Mouse (Mus musculus) urinary bladder, postnatal 25 days (tissue): Measurements from ENCODE around the gene Lonrf2.
A peak's percentile ranks its signal among the peaks of the same experiment; 100 is the strongest.

Experiments used
- DNase-seq: peaks from one replicate; pipeline ENCODE4 v3.0.0; 2022; ENCODE audit warnings: low spot score

Gene Lonrf2

GRCm38 (mm10) chr1:38835568-38836476, 689 bp downstream of the Lonrf2 start:
- peak; percentile 26 for DNase-seq

GRCm38 (mm10) chr1:38834899-38835298, 1.6 kb downstream of the Lonrf2 start:
- peak; percentile 14 for DNase-seq

GRCm38 (mm10) chr1:38824926-38825325, 11.6 kb downstream of the Lonrf2 start:
- no peak for DNase-seq

GRCm38 (mm10) chr1:38823851-38824250, 12.7 kb downstream of the Lonrf2 start:
- DNase-seq, result no peak

GRCm38 (mm10) chr1:38819691-38820090, 16.8 kb downstream of the Lonrf2 start:
- no peak for DNase-seq

GRCm38 (mm10) chr1:38817671-38818070, 18.8 kb downstream of the Lonrf2 start:
- DNase-seq, result no peak

GRCm38 (mm10) chr1:38817268-38817667, 19.2 kb downstream of the Lonrf2 start:
- no peak for DNase-seq

- DNase-seq, result no peak
Measured at GRCm38 (mm10) chr1:38816306-38816705, 20.2 kb downstream of the Lonrf2 start.

DNA sequence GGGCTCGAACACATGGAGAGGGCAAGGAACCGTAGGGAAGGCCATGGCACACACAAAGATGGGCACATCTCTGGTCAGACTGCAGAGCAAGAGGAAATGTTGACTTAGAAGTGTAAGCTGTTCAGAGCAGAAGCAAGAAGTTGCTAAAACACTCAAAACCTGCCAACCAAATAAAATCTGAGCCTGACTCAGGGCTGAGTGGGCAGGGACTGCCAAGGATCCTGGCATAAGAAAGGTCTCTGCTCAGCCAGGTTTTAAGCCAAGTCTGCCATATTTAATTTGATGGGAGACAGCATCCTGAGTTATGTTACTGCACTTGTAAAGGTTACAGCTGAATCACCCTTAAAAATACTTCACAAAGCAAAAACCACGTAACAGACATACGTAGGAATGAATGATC, 29.4 kb downstream of the Lonrf2 start:
- no peak for DNase-seq

- no peak for DNase-seq
Measured at GRCm38 (mm10) chr1:38800402-38800801, 36.1 kb downstream of the Lonrf2 start.

- no peak for DNase-seq
Measured at GRCm38 (mm10) chr1:38799304-38799703, 37.2 kb downstream of the Lonrf2 start.

DNA sequence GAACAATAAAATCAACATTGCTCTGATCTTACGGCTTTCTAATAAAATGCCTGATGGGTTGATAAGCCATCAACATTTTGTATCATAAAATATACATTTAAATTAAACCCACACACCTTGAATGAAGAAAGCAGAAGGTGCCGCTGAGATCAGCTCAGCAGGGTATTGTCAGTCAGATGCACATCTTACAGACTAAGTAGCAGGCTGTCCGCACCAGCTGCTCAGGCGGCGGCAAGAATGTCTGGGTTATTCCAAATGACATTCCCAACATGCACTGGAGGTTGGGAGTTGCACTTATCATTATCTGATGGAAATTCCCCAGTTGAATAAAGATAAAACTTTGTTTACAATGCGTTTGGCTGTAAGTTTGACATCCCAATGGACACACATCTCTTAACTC, 39.6 kb downstream of the Lonrf2 start:
- no peak for DNase-seq

GRCm38 (mm10) chr1:38795496-38795895, 41.0 kb downstream of the Lonrf2 start:
- DNase-seq, result no peak

- DNase-seq, result no peak
Measured at GRCm38 (mm10) chr1:38791016-38791810, 45.3 kb downstream of the Lonrf2 start.

GRCm38 (mm10) chr1:38789988-38790602, 46.4 kb downstream of the Lonrf2 start:
- DNase-seq, result no peak

DNA sequence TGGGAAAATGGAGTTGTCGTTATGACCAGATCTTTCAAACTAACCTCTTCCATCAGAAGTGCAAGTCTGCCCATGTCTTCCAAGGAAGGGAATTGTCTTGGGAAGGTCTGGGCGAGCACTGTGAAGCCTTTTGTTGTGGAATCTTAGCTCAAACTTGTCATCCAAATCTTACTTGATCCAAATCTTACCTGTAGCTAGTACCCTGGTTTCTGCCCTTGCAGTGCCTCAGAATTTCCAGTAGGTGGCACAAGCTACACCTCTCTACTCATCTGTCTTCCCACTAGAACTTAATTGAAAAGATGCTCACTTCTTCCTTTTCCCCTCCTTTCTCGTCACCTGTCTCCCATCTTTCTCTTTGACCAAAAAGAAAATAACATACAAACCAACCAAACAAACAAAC, 47.6 kb downstream of the Lonrf2 start:
- no peak for DNase-seq

DNA sequence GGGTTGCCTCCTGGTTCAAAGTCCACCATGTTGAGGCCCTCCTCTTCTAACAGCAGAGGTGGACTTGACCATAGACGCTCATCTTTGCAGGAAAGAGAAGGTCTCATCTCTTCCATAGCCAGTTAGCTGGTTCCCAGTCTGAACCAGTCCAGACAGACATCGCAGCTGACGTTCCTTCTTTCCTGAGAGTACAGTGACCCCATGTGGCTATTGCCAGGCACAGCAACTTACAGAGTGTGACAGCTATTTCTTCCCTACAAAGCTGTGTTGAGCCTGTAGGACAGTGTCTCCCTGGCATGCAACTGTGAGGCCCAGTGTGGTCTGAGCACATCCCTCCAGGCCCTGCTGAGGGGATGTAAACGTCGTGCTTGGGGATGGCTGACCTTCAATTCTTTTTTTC, 49.1 kb downstream of the Lonrf2 start:
- DNase-seq, result peak; percentile 38

- DNase-seq, result no peak
Measured at GRCm38 (mm10) chr1:38786358-38786757, 50.2 kb downstream of the Lonrf2 start.

DNA sequence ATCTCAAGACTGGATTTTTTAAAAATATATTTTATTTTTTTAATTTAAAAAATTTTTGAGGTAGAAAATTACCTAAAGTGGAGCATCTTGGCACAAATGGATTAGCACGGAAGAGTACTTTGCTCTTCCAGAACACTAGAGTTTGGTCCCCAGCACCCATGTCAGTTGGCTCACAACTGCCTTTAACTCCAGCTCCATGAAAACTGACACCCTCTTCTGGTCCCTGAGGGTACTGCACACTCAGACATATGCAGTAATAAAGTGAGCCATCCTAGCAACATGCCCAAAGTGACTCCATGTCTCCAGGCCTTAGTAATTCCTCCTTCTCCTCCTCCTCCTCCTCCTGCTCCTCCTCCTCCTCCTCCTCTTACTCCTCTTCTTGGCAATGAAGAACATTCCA, 58.2 kb downstream of the Lonrf2 start:
- no peak for DNase-seq

GRCm38 (mm10) chr1:38777500-38777899, 59.0 kb downstream of the Lonrf2 start:
- no peak for DNase-seq

DNA sequence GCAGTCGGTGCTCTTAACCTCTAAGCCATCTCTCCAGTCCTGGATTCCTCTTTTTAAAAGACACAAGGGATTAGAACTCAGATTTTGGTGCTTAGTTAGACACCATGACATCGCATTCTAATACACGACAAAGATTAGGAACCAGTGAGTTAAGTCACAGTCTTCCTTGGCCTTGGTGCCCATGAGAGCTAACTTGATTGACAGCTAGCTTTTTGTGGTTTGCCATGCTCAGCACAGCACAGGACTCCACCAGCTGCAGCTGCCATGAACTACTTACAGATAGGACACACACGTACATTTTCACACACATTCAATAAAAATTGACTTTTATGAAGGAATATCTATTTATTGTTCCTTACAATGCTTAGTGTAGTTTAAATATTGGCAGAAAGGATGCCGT, 60.8 kb downstream of the Lonrf2 start:
- no peak for DNase-seq

- no peak for DNase-seq
Measured at GRCm38 (mm10) chr1:38770676-38771075, 65.8 kb downstream of the Lonrf2 start.

DNA sequence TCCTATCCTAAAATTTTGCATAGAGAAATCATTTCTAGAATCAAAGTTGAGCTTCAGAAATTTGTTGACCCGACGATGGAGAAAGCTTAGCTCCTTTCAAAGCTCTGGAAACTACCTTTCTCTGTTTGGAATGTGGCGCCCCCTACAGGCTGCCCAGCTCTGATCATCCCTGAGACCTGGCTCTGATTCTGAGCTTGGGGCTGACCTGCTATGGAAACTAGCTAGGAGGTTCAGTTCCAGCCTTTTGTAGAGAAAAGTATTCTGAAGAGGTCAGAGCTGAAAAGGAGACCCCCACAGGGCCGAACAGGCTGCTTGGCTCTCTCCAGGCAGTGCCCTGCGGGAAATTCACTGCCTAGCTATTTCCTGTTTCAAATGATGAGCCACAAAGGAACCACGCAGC, 66.6 kb downstream of the Lonrf2 start:
- DNase-seq, result peak; percentile 52
